Mouse (Mus musculus) embryonic facial prominence, embryonic 11.5 days (tissue): ENCODE results near the gene Dnajb6. TPM values are rescaled to one million over a fixed set of nuclear protein-coding genes. Genes with fewer than 3 reads are reported as not detected.
"Not testable (repeated sequence)": the region's sequence is repeated elsewhere in the genome, so short reads cannot be mapped to it uniquely, and the experiment has no call there.

ENCODE experiments used
- ATAC-seq: fragments of 200-750 bp; cut with Nextera tagmentation; replicated peaks from 2 replicates; pipeline ENCODE4 v1.8.0; 2017; ENCODE audit warnings: low read depth; ENCODE audit not compliant: insufficient number of reproducible peaks, low FRiP score, low TSS enrichment
- DNase-seq: peaks from one replicate; pipeline ENCODE4 v3.0.0-alpha.2; 2015; ENCODE audit warnings: low spot score
- H3K27ac ChIP-seq: fragments of 300-500 bp; sonication (generic); replicated peaks from 2 replicates; pipeline ENCODE4 v1.5.1; 2014; ENCODE audit warnings: mild to moderate bottlenecking, low read depth, low read length, control low read depth
- H3K27me3 ChIP-seq: fragments of 300-500 bp; sonication (generic); 2 replicates; pipeline ENCODE4 v1.6.1; 2014; ENCODE audit warnings: mild to moderate bottlenecking, low read length, moderate library complexity, mixed read lengths; ENCODE audit not compliant: control insufficient read depth, insufficient read depth
- H3K36me3 ChIP-seq: fragments of 300-500 bp; sonication (generic); replicated peaks from 2 replicates; pipeline ENCODE4 v1.6.1; 2014; ENCODE audit warnings: low read depth, mild to moderate bottlenecking, low read length, moderate library complexity, mixed read lengths; ENCODE audit not compliant: control insufficient read depth, insufficient read depth
- H3K4me1 ChIP-seq: fragments of 300-500 bp; sonication (generic); 2 replicates; pipeline ENCODE4 v1.6.1; 2014; ENCODE audit warnings: low read length, mixed read lengths; ENCODE audit not compliant: control insufficient read depth, insufficient read depth
- H3K4me2 ChIP-seq: fragments of 300-500 bp; sonication (generic); 2 replicates; pipeline ENCODE4 v1.6.1; 2014; ENCODE audit warnings: low read depth, mild to moderate bottlenecking, control low read depth, low read length, moderate library complexity
- H3K4me3 ChIP-seq: fragments of 300-500 bp; sonication (generic); 2 replicates; pipeline ENCODE4 v1.5.1; 2014; ENCODE audit warnings: low read depth, low read length, control low read depth
- H3K9ac ChIP-seq: fragments of 300-500 bp; sonication (generic); replicated peaks from 2 replicates; pipeline ENCODE4 v1.6.1; 2014; ENCODE audit warnings: mild to moderate bottlenecking, control low read depth, low read length
- H3K9me3 ChIP-seq: fragments of 300-500 bp; sonication (generic); replicated peaks from 2 replicates; pipeline ENCODE4 v1.6.1; 2016; ENCODE audit warnings: mild to moderate bottlenecking, low read length, inconsistent platforms, mixed read lengths; ENCODE audit not compliant: control insufficient read depth
- WGBS: fragments of 180-500 bp; shearing (Covaris S2); extraction: QIAGEN DNeasy Blood & Tissue Kit; methylation state at CpG from one replicate; pipeline ENCODE4 v1.1.7; 2014; 5-methylcytosine and 5-hydroxymethylcytosine counted together
- polyA plus RNA-seq: library from polyadenylated mRNA; unstranded; fragments of >200 nt; fragmentation: Nextera tagmentation; extraction: Ambion mirVana; gene quantifications from 2 replicates; pipeline ENCODE4 v1.2.1, GENCODE M21; 2014

Dnajb6 gene
- polyA plus RNA-seq, 1 experiment from 2014 or later: 236 TPM

- no peak overlapping the region for H3K27ac ChIP-seq
- WGBS: 57% methylated on average over 1 of the region's 1 CpGs
- H3K9ac ChIP-seq: no peak overlapping the region
- no peak overlapping the region for H3K4me3 ChIP-seq
- H3K4me1 ChIP-seq: no peaks in the 10 kb centered on the region
- no peaks in the 10 kb centered on the region for H3K36me3 ChIP-seq
- DNase-seq (no peak), ATAC-seq (no peak)
- H3K4me2 ChIP-seq: no peak overlapping the region
- no peaks in the 10 kb centered on the region for H3K27me3 ChIP-seq
- no peaks in the 10 kb centered on the region for H3K9me3 ChIP-seq
Measured at GRCm38 (mm10) chr5:29712906-29713305, 22.6 kb upstream of the Dnajb6 start.

DNA sequence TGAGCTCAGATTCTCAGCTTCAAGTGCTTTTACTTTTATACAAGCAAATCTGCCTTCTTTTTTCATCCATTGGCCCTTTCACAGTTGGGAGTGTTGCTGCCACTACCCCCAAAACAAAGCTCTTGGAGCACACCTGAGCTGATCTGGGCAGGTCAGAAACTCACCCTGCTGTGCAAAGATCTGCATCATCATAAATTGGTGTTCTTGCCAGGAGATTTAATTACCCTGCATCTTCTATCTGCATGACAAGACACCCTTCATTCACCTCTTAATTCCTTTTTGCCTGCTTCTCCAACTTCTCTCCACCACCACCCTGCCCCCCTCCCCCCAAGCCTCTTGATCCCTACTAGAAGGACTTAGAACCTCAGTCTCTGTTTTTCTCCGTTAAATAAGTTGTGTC, 14.3 kb upstream of the Dnajb6 start:
- Histone ChIP-seq H3K27me3 (no peaks in the 10 kb centered on the region), H3K4me3 (no peak overlapping the region), H3K4me1 (no peaks in the 10 kb centered on the region), H3K27ac (no peak overlapping the region), H3K9me3 (no peaks in the 10 kb centered on the region), H3K4me2 (no peak overlapping the region), H3K9ac (no peak overlapping the region), H3K36me3 (no peaks in the 10 kb centered on the region)
- WGBS: 4% methylated on average over 1 of the region's 1 CpGs
- ATAC-seq (no peak), DNase-seq (no peak)

GRCm38 (mm10) chr5:29725369-29725768, 10.1 kb upstream of the Dnajb6 start:
- WGBS: 77% methylated on average over 2 of the region's 2 CpGs
- ATAC-seq (no peak), DNase-seq (no peak)
- H3K9me3 ChIP-seq: no peaks in the 10 kb centered on the region
- no peaks in the 10 kb centered on the region for H3K36me3 ChIP-seq
- no peak overlapping the region for H3K9ac ChIP-seq
- H3K27ac ChIP-seq: no peak overlapping the region
- no peak overlapping the region for H3K4me2 ChIP-seq
- no peaks in the 10 kb centered on the region for H3K4me1 ChIP-seq
- no peak overlapping the region for H3K4me3 ChIP-seq
- no peaks in the 10 kb centered on the region for H3K27me3 ChIP-seq

GRCm38 (mm10) chr5:29726070-29726469, 9.4 kb upstream of the Dnajb6 start:
- ATAC-seq: not testable (repeated sequence)
- WGBS: 81% methylated on average over 5 of the region's 5 CpGs

GRCm38 (mm10) chr5:29734831-29735510, 517 bp upstream of the Dnajb6 start:
- 57% methylated on average over 6 of the region's 6 CpGs for WGBS
- Histone ChIP-seq H3K9me3 (no peaks in the 10 kb centered on the region), H3K4me1 (no peaks in the 10 kb centered on the region), H3K27ac (peak overlapping the region; percentile 92), H3K9ac (peak overlapping the region; percentile 94), H3K27me3 (no peaks in the 10 kb centered on the region), H3K36me3 (no peaks in the 10 kb centered on the region), H3K4me3 (peak overlapping the region; percentile 97), H3K4me2 (peak overlapping the region; percentile 69)
- DNase-seq: no peak
- ATAC-seq: no peak; the same call in 1 of the 2 replicates

More at GRCm38 (mm10) chr5:29726070-29726469, 9.4 kb upstream of the Dnajb6 start:
- H3K36me3 ChIP-seq, H3K4me1 ChIP-seq, H3K27me3 ChIP-seq, H3K4me3 ChIP-seq, H3K9me3 ChIP-seq, H3K9ac ChIP-seq, H3K27ac ChIP-seq, H3K4me2 ChIP-seq, DNase-seq: not testable (repeated sequence)

GRCm38 (mm10) chr5:29736073-29736900, 799 bp downstream of the Dnajb6 start:
- Histone ChIP-seq H3K36me3 (no peaks in the 10 kb centered on the region), H3K4me1 (no peaks in the 10 kb centered on the region), H3K4me3 (peak overlapping the region; percentile 97), H3K9me3 (no peaks in the 10 kb centered on the region), H3K27ac (peak overlapping the region; percentile 92), H3K4me2 (peak overlapping the region; percentile 62), H3K27me3 (no peaks in the 10 kb centered on the region), H3K9ac (peak overlapping the region; percentile 94)
- 2% methylated on average over 43 of the region's 48 CpGs for WGBS
- ATAC-seq: peak; percentile 66
- DNase-seq: peak; percentile 38

GRCm38 (mm10) chr5:29736942-29737341, 1.5 kb downstream of the Dnajb6 start:
- WGBS: 65% methylated on average over 9 of the region's 9 CpGs

DNA sequence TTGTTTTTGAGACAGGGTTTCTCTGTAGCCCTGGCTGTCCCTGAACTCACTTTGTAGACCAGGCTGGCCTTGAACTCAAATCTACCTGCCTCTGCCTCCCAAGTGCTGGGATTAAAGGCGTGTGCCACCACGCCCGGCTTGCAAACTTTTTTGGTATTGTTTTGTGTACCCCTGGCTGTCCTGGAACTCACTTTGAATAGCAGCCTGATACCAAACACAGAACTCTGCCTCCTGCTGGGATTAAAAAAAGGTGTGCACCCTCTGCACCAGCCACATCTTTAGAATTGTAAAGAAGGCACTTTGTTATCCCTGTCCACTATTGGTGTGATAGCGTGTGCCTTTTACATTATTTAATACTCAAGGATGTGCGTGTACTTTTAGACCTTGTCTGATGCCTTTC, 2.0 kb downstream of the Dnajb6 start:
- 90% methylated on average over 5 of the region's 5 CpGs for WGBS
- no peak for DNase-seq
- no peak overlapping the region for H3K27ac ChIP-seq
- no peaks in the 10 kb centered on the region for H3K9me3 ChIP-seq
- no peaks in the 10 kb centered on the region for H3K27me3 ChIP-seq
- no peaks in the 10 kb centered on the region for H3K36me3 ChIP-seq
- no peak overlapping the region for H3K9ac ChIP-seq
- H3K4me2 ChIP-seq: no peak overlapping the region; the same call in 1 of the 2 replicates
- H3K4me1 ChIP-seq: no peaks in the 10 kb centered on the region
- ATAC-seq: no peak
- no peak overlapping the region for H3K4me3 ChIP-seq

More at GRCm38 (mm10) chr5:29736942-29737341, 1.5 kb downstream of the Dnajb6 start:
- Histone ChIP-seq H3K4me1 (no peaks in the 10 kb centered on the region), H3K9me3 (no peaks in the 10 kb centered on the region), H3K27me3 (no peaks in the 10 kb centered on the region), H3K36me3 (no peaks in the 10 kb centered on the region), H3K4me2 (peak overlapping the region; percentile 62), H3K9ac (peak overlapping the region; percentile 94; the same call in 1 of the 2 replicates), H3K27ac (no peak overlapping the region), H3K4me3 (peak overlapping the region; percentile 97)
- no peak for ATAC-seq
- DNase-seq: no peak
